Mouse (Mus musculus) liver, embryonic 16.5 days (tissue): ENCODE data around the gene Cfp. TPM values are rescaled to one million over a fixed set of nuclear protein-coding genes. Genes with fewer than 3 reads are reported as not detected.

Source experiments
- ATAC-seq: fragments of 200-750 bp; cut with Nextera tagmentation; 2 replicates; pipeline ENCODE4 v1.8.0; 2017; ENCODE audit warnings: low read depth, mild to moderate bottlenecking, moderate number of reproducible peaks, moderate library complexity
- H3K27ac ChIP-seq: fragments of 300-500 bp; sonication (generic); 2 replicates; pipeline ENCODE4 v1.5.1; 2014; ENCODE audit warnings: mild to moderate bottlenecking, low read length
- H3K27me3 ChIP-seq: fragments of 300-500 bp; sonication (generic); 2 replicates; pipeline ENCODE4 v1.6.1; 2014; ENCODE audit warnings: low read depth, low read length, mixed read lengths; ENCODE audit not compliant: control insufficient read depth, insufficient read depth
- H3K36me3 ChIP-seq: fragments of 300-500 bp; sonication (generic); 2 replicates; pipeline ENCODE4 v1.6.1; 2014; ENCODE audit warnings: mild to moderate bottlenecking; ENCODE audit not compliant: control insufficient read depth, insufficient read depth
- H3K4me1 ChIP-seq: fragments of 300-500 bp; sonication (generic); 2 replicates; pipeline ENCODE4 v1.6.1; 2014; ENCODE audit warnings: low read depth, low read length, mixed read lengths; ENCODE audit not compliant: control insufficient read depth
- H3K4me2 ChIP-seq: fragments of 300-500 bp; sonication (generic); 2 replicates; pipeline ENCODE4 v1.6.1; 2014; ENCODE audit warnings: low read depth, low read length, mixed read lengths
- H3K4me3 ChIP-seq: fragments of 300-500 bp; sonication (generic); 2 replicates; pipeline ENCODE4 v1.5.1; 2014; ENCODE audit warnings: low read depth, mild to moderate bottlenecking, low read length
- H3K9ac ChIP-seq: fragments of 300-500 bp; sonication (generic); 2 replicates; pipeline ENCODE4 v1.6.1; 2014; ENCODE audit warnings: low read depth, low read length
- H3K9me3 ChIP-seq: fragments of 300-500 bp; sonication (generic); replicated peaks from 2 replicates; pipeline ENCODE4 v1.6.1; 2016; ENCODE audit warnings: low read length; ENCODE audit not compliant: control insufficient read depth
- WGBS: fragments of 180-500 bp; shearing (Covaris S2); extraction: QIAGEN DNeasy Blood & Tissue Kit; methylation state at CpG from one replicate; pipeline ENCODE4 v1.1.7; 2014; ENCODE audit not compliant: insufficient replicate concordance; 5-methylcytosine and 5-hydroxymethylcytosine counted together
- polyA plus RNA-seq: library from polyadenylated mRNA; unstranded; fragments of >200 nt; fragmentation: Nextera tagmentation; extraction: Ambion mirVana; gene quantifications from 2 replicates; pipeline ENCODE4 v1.2.1, GENCODE M21; 2015

Cfp gene
- polyA plus RNA-seq: 43.6 and 48.8 TPM in 2 replicates

DNA sequence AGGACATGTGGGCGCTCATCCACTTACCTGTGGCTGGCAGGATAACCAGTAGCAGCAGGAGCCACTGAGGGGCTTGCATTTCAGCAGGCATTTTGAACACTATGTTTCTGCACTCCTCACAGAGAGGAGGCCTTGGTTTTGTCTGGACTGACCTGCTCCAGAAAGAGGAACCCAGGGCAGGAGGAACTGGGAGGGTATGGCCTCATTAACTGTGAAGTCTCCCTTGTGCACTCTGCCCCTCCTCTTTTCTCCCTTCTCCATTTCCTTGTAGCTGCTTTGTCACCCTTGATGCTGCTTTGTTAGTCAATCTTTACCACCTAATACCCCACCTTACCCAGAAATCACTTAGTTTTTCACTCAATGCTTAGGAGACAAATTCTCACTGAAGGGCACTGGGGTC lies at the start of gene Cfp:
Cfp (minus strand) TSS at position 192 of the 400 bp plus-strand sequence.
- ATAC-seq: peak; percentile 24; the same call in 1 of the 2 replicates
- H3K4me1 ChIP-seq: no peaks in the 10 kb centered on the region
- H3K4me2 ChIP-seq: no peak within 1 kb of the TSS; the same call in 1 of the 2 replicates
- peak within 1 kb of the TSS; percentile 13; the same call in 1 of the 2 replicates for H3K4me3 ChIP-seq
- H3K27ac ChIP-seq: no peak within 1 kb of the TSS; the same call in 1 of the 2 replicates
- no peak within 1 kb of the TSS for H3K9ac ChIP-seq
- H3K27me3 ChIP-seq: no peaks in the 10 kb centered on the region
- WGBS: 44% methylated on average over 1 of the region's 1 CpGs
- no peaks in the 10 kb centered on the region for H3K9me3 ChIP-seq
- H3K36me3 ChIP-seq: no peaks in the 10 kb centered on the region

DNA sequence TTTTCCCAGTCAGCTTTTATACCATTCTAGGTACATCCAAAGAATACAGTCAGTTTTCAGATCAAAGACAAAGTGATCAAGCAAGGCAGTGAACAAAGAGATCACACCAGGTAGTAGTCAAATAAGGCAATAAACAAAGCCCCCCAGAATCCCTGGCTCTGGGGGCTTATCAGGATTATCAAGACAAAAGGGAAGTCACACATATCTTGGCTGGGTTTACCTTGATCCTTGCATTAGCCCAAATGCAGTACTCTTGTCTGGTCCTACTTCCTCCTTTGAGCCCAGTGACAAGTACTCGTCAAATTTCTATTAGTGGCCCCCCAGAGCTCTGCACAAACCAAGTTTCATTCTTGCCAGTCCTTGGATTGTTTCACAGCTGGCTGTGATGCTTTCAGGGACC lies 49.5 kb upstream of the Cfp start:
- no peak overlapping the region for H3K9ac ChIP-seq
- no peak overlapping the region for H3K27ac ChIP-seq
- no peaks in the 10 kb centered on the region for H3K9me3 ChIP-seq
- no peak for ATAC-seq
- no peak overlapping the region for H3K4me3 ChIP-seq
- 13% methylated on average over 1 of the region's 1 CpGs for WGBS
- H3K4me1 ChIP-seq: no peaks in the 10 kb centered on the region
- H3K4me2 ChIP-seq: no peak overlapping the region
- H3K36me3 ChIP-seq: no peaks in the 10 kb centered on the region
- no peaks in the 10 kb centered on the region for H3K27me3 ChIP-seq

DNA sequence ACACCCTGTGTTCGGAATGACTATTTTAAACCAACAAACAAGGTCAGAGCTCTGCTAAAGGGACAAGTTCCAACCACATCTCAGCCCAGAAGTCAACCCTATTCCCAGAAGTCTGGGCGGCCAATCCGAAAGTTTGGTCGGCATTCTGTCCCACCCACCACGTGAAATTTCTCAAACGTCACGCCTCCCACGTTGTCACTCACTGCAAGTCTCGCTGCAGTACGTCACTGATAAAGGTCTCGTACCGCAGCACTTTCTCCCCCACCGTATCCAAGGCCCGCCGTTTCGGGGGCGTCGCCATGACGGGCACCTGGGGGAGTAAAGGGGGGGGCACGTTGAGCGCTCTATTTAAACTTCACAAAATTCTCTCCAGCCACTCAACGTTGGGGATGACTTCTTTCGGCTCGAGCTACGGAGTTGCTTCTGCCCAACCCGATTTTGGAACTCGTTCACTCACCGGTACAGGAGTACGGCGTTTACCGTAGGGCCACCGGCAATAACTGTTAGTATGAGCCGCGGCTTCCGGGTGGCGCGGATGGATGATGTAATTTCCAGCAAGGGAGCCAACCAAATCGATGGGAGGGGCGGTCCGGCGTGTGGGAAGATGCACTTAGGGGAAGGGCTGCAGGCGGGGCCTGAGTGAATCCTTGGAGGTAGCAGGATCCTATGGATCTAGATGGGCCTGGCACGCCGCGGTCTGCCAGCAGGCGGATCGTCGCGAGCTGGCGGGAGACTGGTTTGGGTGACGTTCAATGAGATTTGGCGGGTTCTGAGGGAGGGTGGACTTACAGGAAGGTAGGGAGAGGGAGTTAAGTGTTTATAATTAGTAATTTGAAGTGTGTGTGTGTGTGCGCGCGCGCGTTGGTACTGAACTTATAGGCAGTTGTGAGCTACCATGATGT lies 30.4 kb upstream of the Cfp start, which contains the start of gene Uxt:
Uxt (minus strand) TSS at position 541 of the 902 bp plus-strand sequence.
- Histone ChIP-seq H3K27ac (peak within 1 kb of the TSS; percentile 90), H3K4me3 (peak within 1 kb of the TSS; percentile 69), H3K4me1 (peaks cover 4% of the 10 kb centered on the region; the same call in 1 of the 2 replicates), H3K36me3 (no peaks in the 10 kb centered on the region), H3K27me3 (no peaks in the 10 kb centered on the region), H3K9me3 (no peaks in the 10 kb centered on the region), H3K9ac (peak within 1 kb of the TSS; percentile 69), H3K4me2 (peak within 1 kb of the TSS; percentile 56)
- ATAC-seq: peak; percentile 92
- WGBS: 22% methylated on average over 57 of the region's 57 CpGs

DNA sequence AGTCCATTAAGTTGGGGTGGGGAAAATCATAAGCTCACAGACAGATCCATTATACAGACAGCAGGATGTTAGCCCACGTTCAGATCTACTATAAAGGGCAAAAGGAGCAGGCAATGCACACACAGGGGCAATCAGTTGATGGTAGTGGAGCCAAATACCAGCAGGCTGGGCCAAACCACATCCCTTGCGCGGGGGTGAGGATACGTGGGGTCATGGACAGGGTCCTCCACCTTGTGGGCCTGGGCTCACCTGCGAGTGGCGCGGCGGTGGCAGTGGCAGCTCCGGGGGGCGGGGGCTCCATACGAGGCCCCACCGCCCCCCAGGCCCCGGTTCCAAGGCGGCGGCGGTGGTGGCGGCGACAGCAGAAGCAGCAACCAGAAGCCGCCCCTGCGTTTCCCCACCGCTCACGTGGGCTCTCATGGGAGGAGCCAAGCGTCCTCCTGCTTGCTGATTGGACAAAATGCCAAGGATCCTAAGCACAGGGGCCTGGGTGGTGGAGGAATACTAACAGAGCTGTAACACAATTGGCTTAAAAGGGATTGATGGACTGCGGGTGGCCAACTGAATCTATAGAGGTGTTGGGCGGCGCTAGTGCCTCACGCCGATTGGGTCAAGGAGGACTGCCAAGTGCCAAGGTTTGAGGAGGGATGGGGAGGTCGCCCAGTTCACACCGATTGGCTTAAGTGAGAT lies 19.0 kb upstream of the Cfp start, which contains the start of gene Elk1:
Elk1 (minus strand) TSS at position 418 of the 690 bp plus-strand sequence.
- H3K36me3 ChIP-seq: no peaks in the 10 kb centered on the region
- peak within 1 kb of the TSS; percentile 64 for H3K9ac ChIP-seq
- 21% methylated on average over 17 of the region's 30 CpGs for WGBS
- no peaks in the 10 kb centered on the region for H3K4me1 ChIP-seq
- no peak within 1 kb of the TSS for H3K27ac ChIP-seq
- H3K4me3 ChIP-seq: peak within 1 kb of the TSS; percentile 65
- H3K27me3 ChIP-seq: no peaks in the 10 kb centered on the region
- H3K4me2 ChIP-seq: peak within 1 kb of the TSS; percentile 63
- peak; percentile 94 for ATAC-seq
- H3K9me3 ChIP-seq: no peaks in the 10 kb centered on the region

DNA sequence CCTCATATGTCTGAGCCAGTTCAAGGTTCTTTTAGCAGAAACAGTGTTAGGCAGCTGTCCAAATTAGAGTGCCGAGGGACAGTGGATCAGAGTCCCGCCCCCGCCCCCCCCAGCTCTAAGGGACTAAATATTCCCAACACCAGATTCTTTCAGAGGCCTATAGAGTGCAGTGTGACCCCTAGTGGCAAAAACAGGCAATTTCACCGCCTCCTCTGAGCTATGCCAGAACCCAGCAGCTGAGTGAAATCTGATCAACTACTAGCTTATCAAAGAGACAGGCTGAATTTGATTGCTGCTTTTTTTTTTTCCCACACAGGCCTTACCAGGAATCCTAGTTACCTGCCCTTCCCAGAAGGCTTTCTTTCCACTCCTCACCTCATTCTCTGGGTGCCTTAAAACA lies 14.7 kb upstream of the Cfp start:
- no peak overlapping the region for H3K4me3 ChIP-seq
- no peak overlapping the region for H3K9ac ChIP-seq
- no peaks in the 10 kb centered on the region for H3K4me1 ChIP-seq
- WGBS: 5% methylated on average over 4 of the region's 4 CpGs
- H3K9me3 ChIP-seq: no peaks in the 10 kb centered on the region
- H3K27ac ChIP-seq: no peak overlapping the region
- ATAC-seq: no peak
- H3K36me3 ChIP-seq: no peaks in the 10 kb centered on the region
- H3K4me2 ChIP-seq: no peak overlapping the region
- H3K27me3 ChIP-seq: no peaks in the 10 kb centered on the region

DNA sequence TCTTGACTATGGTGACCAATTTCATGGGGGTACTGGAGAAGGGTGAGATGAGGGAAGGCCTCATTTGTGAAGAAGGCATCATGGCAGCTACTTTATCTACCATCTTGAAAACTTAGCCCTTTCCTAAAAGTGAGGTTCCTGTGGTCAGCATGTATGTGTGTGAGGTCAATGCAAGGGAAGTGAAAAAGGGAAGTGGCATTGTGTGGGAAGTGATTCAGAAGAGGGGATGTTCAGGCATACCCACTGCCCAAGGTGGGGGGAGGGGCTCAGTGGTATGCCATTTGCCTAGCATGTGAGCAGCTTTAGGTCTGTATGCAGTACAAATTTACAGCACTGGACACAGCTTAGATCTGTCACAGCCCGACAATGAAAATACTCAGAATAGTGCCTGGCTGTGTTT lies 608 bp upstream of the Cfp start:
- Histone ChIP-seq H3K27ac (no peak overlapping the region), H3K9me3 (no peaks in the 10 kb centered on the region), H3K4me2 (no peak overlapping the region), H3K36me3 (no peaks in the 10 kb centered on the region), H3K27me3 (no peaks in the 10 kb centered on the region), H3K9ac (no peak overlapping the region), H3K4me1 (no peaks in the 10 kb centered on the region), H3K4me3 (no peak overlapping the region)
- 0 out of 2 replicates have a peak, but pooled peaks have one; percentile 21 for ATAC-seq
- WGBS: 28% methylated on average over 1 of the region's 1 CpGs

DNA sequence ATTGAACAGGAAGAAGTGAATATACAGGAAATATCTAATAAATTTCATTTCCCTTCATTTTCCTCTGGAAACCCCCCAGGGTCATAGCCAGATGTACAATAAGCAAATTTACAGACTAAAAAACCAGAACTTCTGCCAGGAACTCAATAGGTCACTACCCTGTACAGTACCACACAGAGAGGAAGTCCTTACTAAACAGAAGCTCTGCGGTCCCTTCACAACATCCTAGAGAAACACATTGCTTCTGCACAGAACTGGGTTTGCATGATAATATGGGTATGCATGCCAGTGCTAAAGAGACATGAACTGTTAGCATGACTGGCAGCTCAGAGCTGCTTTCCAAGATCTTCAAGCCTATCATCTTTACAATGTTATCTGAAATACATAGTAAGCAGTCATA lies 1.5 kb downstream of the Cfp start:
- Histone ChIP-seq H3K27me3 (no peaks in the 10 kb centered on the region), H3K9ac (no peak overlapping the region), H3K27ac (no peak overlapping the region), H3K4me3 (no peak overlapping the region), H3K36me3 (no peaks in the 10 kb centered on the region), H3K4me2 (no peak overlapping the region), H3K4me1 (no peaks in the 10 kb centered on the region), H3K9me3 (no peaks in the 10 kb centered on the region)
- 30% methylated on average over 1 of the region's 1 CpGs for WGBS
- no peak for ATAC-seq

DNA sequence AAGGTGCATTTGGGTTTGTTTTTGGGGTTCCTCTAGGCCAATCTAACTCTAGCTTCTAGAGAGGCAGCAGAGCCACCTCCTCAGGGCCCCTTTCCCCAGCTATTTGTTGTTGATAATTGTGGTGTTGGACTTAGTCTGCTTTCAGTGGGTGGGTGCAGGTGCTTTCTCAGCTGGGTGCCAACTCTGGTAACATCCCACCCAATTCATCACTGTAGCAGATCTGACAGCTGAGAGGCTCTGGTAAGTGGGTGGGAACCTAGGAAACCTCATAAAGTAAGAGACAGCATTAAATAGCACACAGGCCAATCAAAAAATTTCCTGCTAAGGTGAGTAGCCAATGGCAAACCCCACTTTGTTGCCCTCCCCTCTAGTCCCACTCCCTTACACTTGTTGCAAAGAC lies 6.4 kb downstream of the Cfp start:
- ATAC-seq: no peak
- no peak overlapping the region for H3K9ac ChIP-seq
- no peaks in the 10 kb centered on the region for H3K36me3 ChIP-seq
- no peak overlapping the region for H3K27ac ChIP-seq
- H3K4me3 ChIP-seq: no peak overlapping the region
- no peak overlapping the region for H3K4me2 ChIP-seq
- peaks cover 20% of the 10 kb centered on the region for H3K27me3 ChIP-seq
- H3K4me1 ChIP-seq: no peaks in the 10 kb centered on the region
- no peaks in the 10 kb centered on the region for H3K9me3 ChIP-seq

DNA sequence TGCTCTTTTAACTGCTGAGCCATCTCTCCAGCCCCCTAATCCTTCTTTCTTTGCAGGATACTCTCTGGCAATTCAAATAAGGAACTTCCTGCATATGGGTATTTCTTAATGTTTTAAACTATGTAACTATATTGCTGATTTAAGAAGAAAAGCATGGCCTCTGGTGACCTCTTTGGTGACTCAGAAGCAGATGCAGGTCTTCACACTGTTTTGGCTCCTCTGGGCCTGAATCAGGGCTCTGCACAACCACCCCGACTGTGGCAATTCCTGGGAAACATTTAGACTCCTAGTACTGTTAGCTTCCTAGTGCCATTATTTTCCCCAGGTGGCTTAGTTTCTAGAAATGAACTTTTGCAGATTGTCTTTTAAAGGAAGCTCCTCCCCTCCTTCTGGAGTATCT lies 7.8 kb downstream of the Cfp start:
- Histone ChIP-seq H3K9ac (no peak overlapping the region), H3K36me3 (no peaks in the 10 kb centered on the region), H3K4me3 (no peak overlapping the region), H3K4me2 (no peak overlapping the region), H3K27me3 (peaks cover 31% of the 10 kb centered on the region), H3K4me1 (no peaks in the 10 kb centered on the region), H3K9me3 (no peaks in the 10 kb centered on the region), H3K27ac (no peak overlapping the region)
- no peak for ATAC-seq
- 50% methylated on average over 1 of the region's 1 CpGs for WGBS
